Mouse (Mus musculus): ENCODE results near the gene Sipa1l1. TPM values are rescaled to one million over a fixed set of nuclear protein-coding genes. Genes with fewer than 3 reads are reported as not detected.

Gene Sipa1l1
- polyA plus RNA-seq, 1 experiment from 2014 or later, result 11.2 TPM

DNA sequence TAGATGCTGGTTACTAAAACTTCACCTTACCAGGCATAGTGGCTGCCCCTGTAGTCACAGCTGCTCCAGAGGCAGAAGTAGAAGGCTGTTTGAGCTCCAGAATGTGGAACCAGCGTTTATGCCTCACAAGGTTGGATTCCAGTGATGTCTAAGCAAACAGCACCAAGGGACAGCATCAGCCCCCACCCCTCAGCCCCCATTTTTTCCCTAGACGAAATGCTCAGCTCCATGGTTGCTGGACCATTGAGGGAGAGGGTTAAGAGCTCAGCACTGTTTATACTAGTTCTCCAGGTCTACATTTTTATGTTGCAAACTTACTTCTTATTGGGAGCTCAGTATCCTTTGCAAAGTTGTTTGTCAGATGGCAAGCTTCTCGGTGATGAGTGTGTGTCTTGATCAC, 202.1 kb downstream of the Sipa1l1 start:
- Histone ChIP-seq H3K4me2 (ENCODE audit: low read length) (no peak overlapping the region), H3K27ac (ENCODE audit: low read length) (no peak overlapping the region), H3K9ac (ENCODE audit: low read depth, low read length) (no peak overlapping the region), H3K27me3 (ENCODE audit: control insufficient read depth, insufficient read depth, low read depth, low read length) (no peaks in the 10 kb centered on the region), H3K4me3 (ENCODE audit: low read depth, low read length) (no peak overlapping the region), H3K4me1 (ENCODE audit: control insufficient read depth, insufficient read depth, low read length) (peaks cover 5% of the 10 kb centered on the region; the same call in 1 of the 2 replicates), H3K9me3 (replicated peaks; ENCODE audit: control insufficient read depth, low read length, poor library complexity, severe bottlenecking) (no peaks in the 10 kb centered on the region), H3K36me3 (ENCODE audit: control insufficient read depth, insufficient read depth, low read length) (0 out of 2 replicates have a peak, but pooled peaks cover 3% of the 10 kb centered on the region)
- 74% methylated on average over 3 of the region's 3 CpGs for WGBS
- no peak for ATAC-seq

DNA sequence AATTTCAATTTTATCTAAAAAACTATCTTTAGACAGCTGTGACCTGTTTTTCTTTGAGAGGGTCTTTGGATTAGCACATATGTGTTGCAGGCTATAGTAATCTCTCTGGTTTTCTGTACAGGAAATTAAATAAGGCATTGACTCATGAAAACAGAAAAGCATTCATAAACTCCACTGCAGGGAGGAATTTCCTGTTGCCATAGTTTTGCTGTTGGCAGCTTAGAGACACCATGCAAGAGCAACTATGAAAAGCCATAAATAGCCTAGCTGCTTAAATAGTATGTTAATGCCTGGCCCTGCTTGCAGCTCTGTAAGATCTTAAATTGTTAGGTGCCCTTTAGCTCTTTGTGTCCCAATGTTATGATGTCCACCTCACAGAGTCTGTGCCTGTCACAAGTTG, 204.9 kb downstream of the Sipa1l1 start:
- ATAC-seq, result no peak
- Histone ChIP-seq H3K27ac (ENCODE audit: low read length) (no peak overlapping the region; the same call in 1 of the 2 replicates), H3K4me1 (ENCODE audit: control insufficient read depth, insufficient read depth, low read length) (peaks cover 5% of the 10 kb centered on the region; the same call in 1 of the 2 replicates), H3K27me3 (ENCODE audit: control insufficient read depth, insufficient read depth, low read depth, low read length) (no peaks in the 10 kb centered on the region), H3K36me3 (ENCODE audit: control insufficient read depth, insufficient read depth, low read length) (0 out of 2 replicates have a peak, but pooled peaks cover 3% of the 10 kb centered on the region), H3K9me3 (replicated peaks; ENCODE audit: control insufficient read depth, low read length, poor library complexity, severe bottlenecking) (no peaks in the 10 kb centered on the region), H3K4me3 (ENCODE audit: low read depth, low read length) (no peak overlapping the region), H3K9ac (ENCODE audit: low read depth, low read length) (no peak overlapping the region), H3K4me2 (ENCODE audit: low read length) (no peak overlapping the region)

DNA sequence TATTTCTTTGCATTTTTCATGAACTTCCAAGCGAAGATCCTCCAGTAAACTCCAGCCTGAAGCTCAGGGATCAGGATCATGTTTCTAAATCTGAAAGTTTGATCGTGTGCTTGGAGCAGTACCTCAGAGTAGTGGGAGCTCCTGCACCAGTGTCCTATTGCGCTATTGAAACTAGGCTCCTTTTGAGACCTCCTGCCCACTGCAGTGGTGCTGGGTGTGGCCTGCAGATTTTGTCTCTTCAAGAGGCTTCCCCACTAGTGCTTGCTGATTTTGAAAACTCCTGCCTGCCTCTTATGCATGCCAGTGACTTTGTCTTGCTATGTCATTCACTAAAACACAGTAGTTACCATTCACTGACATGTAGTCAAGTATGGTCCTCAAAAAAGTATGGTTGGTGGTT, 213.8 kb downstream of the Sipa1l1 start:
- Histone ChIP-seq H3K9ac (ENCODE audit: low read depth, low read length) (no peak overlapping the region), H3K4me3 (ENCODE audit: low read depth, low read length) (no peak overlapping the region), H3K27ac (ENCODE audit: low read length) (no peak overlapping the region), H3K36me3 (ENCODE audit: control insufficient read depth, insufficient read depth, low read length) (no peaks in the 10 kb centered on the region), H3K27me3 (ENCODE audit: control insufficient read depth, insufficient read depth, low read depth, low read length) (no peaks in the 10 kb centered on the region), H3K4me2 (ENCODE audit: low read length) (no peak overlapping the region), H3K4me1 (ENCODE audit: control insufficient read depth, insufficient read depth, low read length) (peaks cover 5% of the 10 kb centered on the region), H3K9me3 (replicated peaks; ENCODE audit: control insufficient read depth, low read length, poor library complexity, severe bottlenecking) (no peaks in the 10 kb centered on the region)
- no peak for ATAC-seq
- WGBS, result 77% methylated on average over 3 of the region's 3 CpGs

DNA sequence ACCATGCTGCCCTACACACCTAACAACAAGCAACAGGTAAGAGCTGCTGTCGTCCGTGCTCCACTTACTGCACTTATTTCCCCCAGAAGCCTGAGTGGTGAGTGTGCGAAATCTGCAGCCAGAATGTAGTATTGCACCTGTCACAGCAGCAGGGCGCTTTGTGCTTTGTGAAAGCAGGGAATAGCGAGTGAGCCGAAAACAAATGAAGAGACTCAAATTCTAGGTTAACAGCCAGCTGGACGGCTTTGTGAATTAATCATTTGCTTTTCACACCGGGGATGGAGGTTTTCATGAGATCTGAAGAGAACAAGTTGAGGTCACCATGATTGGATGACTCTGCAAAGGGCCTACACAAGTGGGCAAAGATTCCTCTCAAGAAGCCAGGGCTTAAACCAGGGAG, 215.6 kb downstream of the Sipa1l1 start:
- no peak overlapping the region for H3K9ac ChIP-seq (ENCODE audit: low read depth, low read length)

DNA sequence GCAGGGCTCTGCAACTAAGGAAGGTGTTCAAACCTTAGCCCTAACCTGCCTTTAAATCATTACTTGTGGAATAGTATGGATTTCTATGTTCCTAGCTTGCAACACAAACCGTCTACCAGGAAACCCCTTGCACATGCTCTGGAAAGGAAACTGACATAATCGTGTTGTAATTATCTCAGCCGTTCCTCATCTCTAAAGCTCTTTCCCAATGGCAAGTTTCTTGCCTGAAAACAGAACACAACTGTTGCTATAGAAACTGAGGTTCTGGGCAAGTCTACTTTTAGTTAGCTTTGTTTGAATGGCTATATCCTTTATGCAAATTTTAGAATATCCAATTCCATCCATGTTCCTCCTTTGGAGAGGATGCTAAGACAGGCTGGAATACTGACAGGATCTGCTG, 217.9 kb downstream of the Sipa1l1 start:
- H3K9me3 ChIP-seq (replicated peaks; ENCODE audit: control insufficient read depth, low read length, poor library complexity, severe bottlenecking), result no peaks in the 10 kb centered on the region
- no peak for ATAC-seq
- 59% methylated on average over 3 of the region's 3 CpGs for WGBS
- H3K4me3 ChIP-seq (ENCODE audit: low read depth, low read length), result no peak overlapping the region
- H3K27ac ChIP-seq (ENCODE audit: low read length), result no peak overlapping the region
- H3K4me1 ChIP-seq (ENCODE audit: control insufficient read depth, insufficient read depth, low read length), result peaks cover 5% of the 10 kb centered on the region
- H3K9ac ChIP-seq (ENCODE audit: low read depth, low read length), result no peak overlapping the region
- no peak overlapping the region for H3K4me2 ChIP-seq (ENCODE audit: low read length)
- no peaks in the 10 kb centered on the region for H3K27me3 ChIP-seq (ENCODE audit: control insufficient read depth, insufficient read depth, low read depth, low read length)
- no peaks in the 10 kb centered on the region for H3K36me3 ChIP-seq (ENCODE audit: control insufficient read depth, insufficient read depth, low read length)

More for the DNA sequence above, 215.6 kb downstream of the Sipa1l1 start:
- H3K4me3 ChIP-seq (ENCODE audit: low read depth, low read length), result no peak overlapping the region
- H3K4me1 ChIP-seq (ENCODE audit: control insufficient read depth, insufficient read depth, low read length), result peaks cover 5% of the 10 kb centered on the region
- no peak overlapping the region for H3K4me2 ChIP-seq (ENCODE audit: low read length)
- no peak overlapping the region for H3K27ac ChIP-seq (ENCODE audit: low read length)
- no peaks in the 10 kb centered on the region for H3K27me3 ChIP-seq (ENCODE audit: control insufficient read depth, insufficient read depth, low read depth, low read length)
- no peaks in the 10 kb centered on the region for H3K9me3 ChIP-seq (replicated peaks; ENCODE audit: control insufficient read depth, low read length, poor library complexity, severe bottlenecking)
- no peaks in the 10 kb centered on the region for H3K36me3 ChIP-seq (ENCODE audit: control insufficient read depth, insufficient read depth, low read length)
- WGBS, result 62% methylated on average over 8 of the region's 8 CpGs
- ATAC-seq, result no peak

DNA sequence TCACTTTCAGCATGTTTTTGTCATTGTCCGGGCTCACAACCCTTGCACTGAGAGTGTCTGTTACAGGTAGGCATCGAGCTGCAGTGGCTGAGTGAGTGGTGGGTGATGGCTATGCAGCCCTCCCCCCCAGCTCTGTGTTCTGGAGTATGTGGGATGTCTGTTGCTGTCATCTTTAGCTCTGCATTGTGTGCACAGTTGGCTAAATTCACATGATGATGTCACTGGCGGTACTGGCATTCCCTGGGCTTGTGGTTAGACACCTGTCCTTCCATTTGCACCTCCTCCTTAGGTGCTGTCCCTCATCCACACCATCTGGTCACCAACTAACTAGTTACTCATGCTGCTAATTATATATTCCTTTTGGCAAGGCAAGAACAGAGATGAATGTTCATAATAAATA, 218.5 kb downstream of the Sipa1l1 start:
- 93% methylated on average over 3 of the region's 3 CpGs for WGBS

DNA sequence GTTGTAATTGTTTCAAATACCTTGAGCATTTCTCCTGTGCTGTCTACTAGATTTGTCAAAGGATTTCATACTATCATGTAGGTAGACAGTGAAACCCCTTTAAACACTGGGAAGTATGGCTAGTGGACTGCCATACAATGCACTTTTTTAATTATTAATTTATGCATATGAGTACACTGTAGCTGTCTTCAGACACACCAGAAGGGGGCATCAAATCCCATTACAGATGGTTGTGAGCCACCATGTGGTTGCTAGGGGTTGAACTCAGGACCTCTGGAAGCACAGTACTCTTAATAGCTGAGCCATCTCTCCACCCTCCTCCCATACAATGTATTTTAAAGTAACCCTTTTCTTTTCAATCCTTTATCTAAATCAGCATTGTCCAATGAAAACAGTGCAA, 219.0 kb downstream of the Sipa1l1 start:
- no peaks in the 10 kb centered on the region for H3K9me3 ChIP-seq (replicated peaks; ENCODE audit: control insufficient read depth, low read length, poor library complexity, severe bottlenecking)
- H3K4me2 ChIP-seq (ENCODE audit: low read length), result no peak overlapping the region
- no peak for ATAC-seq
- no peak overlapping the region for H3K27ac ChIP-seq (ENCODE audit: low read length)
- H3K27me3 ChIP-seq (ENCODE audit: control insufficient read depth, insufficient read depth, low read depth, low read length), result no peaks in the 10 kb centered on the region
- no peak overlapping the region for H3K4me3 ChIP-seq (ENCODE audit: low read depth, low read length)
- H3K36me3 ChIP-seq (ENCODE audit: control insufficient read depth, insufficient read depth, low read length), result no peaks in the 10 kb centered on the region
- peaks cover 5% of the 10 kb centered on the region for H3K4me1 ChIP-seq (ENCODE audit: control insufficient read depth, insufficient read depth, low read length)
- no peak overlapping the region for H3K9ac ChIP-seq (ENCODE audit: low read depth, low read length)

More for the DNA sequence above, 218.5 kb downstream of the Sipa1l1 start:
- Histone ChIP-seq H3K9me3 (replicated peaks; ENCODE audit: control insufficient read depth, low read length, poor library complexity, severe bottlenecking) (no peaks in the 10 kb centered on the region), H3K27ac (ENCODE audit: low read length) (no peak overlapping the region), H3K9ac (ENCODE audit: low read depth, low read length) (no peak overlapping the region), H3K4me2 (ENCODE audit: low read length) (no peak overlapping the region), H3K36me3 (ENCODE audit: control insufficient read depth, insufficient read depth, low read length) (no peaks in the 10 kb centered on the region), H3K27me3 (ENCODE audit: control insufficient read depth, insufficient read depth, low read depth, low read length) (no peaks in the 10 kb centered on the region), H3K4me1 (ENCODE audit: control insufficient read depth, insufficient read depth, low read length) (peaks cover 5% of the 10 kb centered on the region), H3K4me3 (ENCODE audit: low read depth, low read length) (no peak overlapping the region)
- ATAC-seq, result no peak

DNA sequence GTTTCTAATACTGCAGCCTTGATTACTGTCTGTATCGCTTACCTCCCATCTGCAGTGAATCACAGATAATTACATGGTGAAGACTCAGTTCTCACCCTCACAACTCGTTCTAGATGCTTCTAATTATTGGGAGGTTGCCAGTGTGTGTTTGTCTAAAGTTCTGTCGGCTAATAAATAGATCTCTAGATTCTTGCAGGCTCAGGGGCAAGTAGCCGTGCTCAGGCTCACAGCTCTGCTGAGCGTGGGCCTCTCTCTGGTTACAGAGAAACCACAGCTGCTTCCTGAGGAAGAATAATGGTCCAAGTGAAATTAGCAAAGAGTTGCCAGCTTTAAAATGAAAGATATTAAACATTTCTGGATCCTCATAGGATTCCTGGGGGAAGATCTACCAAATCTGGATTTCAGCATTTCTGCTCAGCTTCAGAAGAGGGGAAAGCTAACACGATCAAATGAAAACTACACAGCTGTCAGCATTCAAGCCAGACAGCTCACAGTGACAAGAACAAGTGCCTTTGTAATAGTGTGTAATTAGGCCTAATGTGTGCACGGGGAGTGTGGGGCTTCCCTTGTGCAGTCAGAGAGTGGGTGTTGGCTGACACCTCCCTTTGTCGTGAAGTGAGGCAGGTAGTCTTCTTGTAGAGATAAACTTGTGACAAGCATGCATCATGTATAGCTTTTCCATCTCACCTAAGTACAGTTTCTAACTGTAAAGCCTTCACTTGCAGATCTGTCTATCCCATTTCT, 225.2 kb downstream of the Sipa1l1 start:
- Histone ChIP-seq H3K4me1 (ENCODE audit: control insufficient read depth, insufficient read depth, low read length) (no peaks in the 10 kb centered on the region), H3K9me3 (replicated peaks; ENCODE audit: control insufficient read depth, low read length, poor library complexity, severe bottlenecking) (no peaks in the 10 kb centered on the region), H3K36me3 (ENCODE audit: control insufficient read depth, insufficient read depth, low read length) (no peaks in the 10 kb centered on the region), H3K27me3 (ENCODE audit: control insufficient read depth, insufficient read depth, low read depth, low read length) (no peaks in the 10 kb centered on the region), H3K9ac (ENCODE audit: low read depth, low read length) (no peak overlapping the region), H3K4me2 (ENCODE audit: low read length) (no peak overlapping the region), H3K27ac (ENCODE audit: low read length) (no peak overlapping the region), H3K4me3 (ENCODE audit: low read depth, low read length) (no peak overlapping the region)
- WGBS, result 69% methylated on average over 8 of the region's 8 CpGs
- no peak for ATAC-seq

DNA sequence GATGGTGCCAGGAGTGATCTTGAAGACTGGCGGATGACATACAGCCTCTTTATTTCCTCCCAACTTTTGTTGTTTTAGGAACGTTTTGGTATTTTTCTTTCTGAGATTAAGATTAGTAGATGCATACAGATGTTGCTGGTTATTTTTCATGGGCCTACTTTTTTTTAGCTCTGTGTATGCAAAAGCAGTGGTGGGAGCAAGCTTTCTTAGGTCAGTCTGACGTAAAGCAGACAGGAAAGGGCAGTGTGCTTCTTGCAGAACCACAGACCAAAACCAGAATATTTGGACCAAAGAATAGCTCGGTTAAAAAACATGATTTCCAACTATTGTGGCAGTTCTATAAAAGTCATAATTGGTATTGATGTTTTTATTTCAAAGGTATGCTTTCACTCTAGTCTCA, 226.1 kb downstream of the Sipa1l1 start:
- 91% methylated on average over 4 of the region's 4 CpGs for WGBS
- Histone ChIP-seq H3K4me1 (ENCODE audit: control insufficient read depth, insufficient read depth, low read length) (no peaks in the 10 kb centered on the region), H3K4me3 (ENCODE audit: low read depth, low read length) (no peak overlapping the region), H3K9me3 (replicated peaks; ENCODE audit: control insufficient read depth, low read length, poor library complexity, severe bottlenecking) (no peaks in the 10 kb centered on the region), H3K27me3 (ENCODE audit: control insufficient read depth, insufficient read depth, low read depth, low read length) (no peaks in the 10 kb centered on the region), H3K27ac (ENCODE audit: low read length) (no peak overlapping the region), H3K36me3 (ENCODE audit: control insufficient read depth, insufficient read depth, low read length) (no peaks in the 10 kb centered on the region), H3K4me2 (ENCODE audit: low read length) (no peak overlapping the region), H3K9ac (ENCODE audit: low read depth, low read length) (no peak overlapping the region)
- ATAC-seq, result no peak

Data from midbrain, embryonic 16.5 days (tissue).